8 mouse cellular contexts compared by ENCODE assay signal in the genomic region with DNA sequence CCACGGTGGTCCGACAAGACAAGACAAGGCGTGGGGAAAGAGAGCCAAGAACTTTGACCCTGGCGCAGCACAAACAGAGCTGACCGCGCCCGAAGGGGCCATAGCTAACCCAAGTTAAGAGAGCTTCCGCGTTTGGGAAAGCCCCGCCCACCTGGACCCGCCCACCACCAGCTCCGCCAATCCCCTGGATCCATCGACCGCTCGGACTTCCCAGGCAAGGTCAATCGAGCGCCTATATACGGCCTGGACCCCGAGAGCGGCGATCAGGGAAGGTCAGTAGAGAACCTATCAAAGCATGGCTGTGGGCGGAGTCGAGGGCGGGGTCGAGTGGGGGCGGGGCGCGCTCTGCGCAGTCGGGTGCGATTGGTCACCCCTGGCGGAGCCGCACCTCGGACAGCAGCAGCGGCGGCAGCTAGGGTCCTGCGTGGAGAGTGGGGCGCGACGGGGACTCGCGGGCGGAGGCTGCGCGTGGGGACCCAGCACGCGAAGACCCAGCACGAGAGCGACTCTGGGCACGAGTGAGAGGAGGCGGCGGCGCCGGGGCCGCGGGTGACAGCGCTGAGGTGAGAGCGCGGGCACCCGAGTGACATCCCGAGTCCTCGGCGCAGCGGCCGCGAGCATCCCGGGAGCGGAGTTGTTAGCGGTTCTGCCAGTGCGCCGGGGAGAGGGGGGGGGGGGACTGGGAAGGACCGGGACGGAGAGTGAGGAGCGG. TPM values are rescaled to one million over a fixed set of nuclear protein-coding genes. Genes with fewer than 3 reads are reported as not detected.
A peak's percentile ranks its signal among the peaks of the same experiment; 100 is the strongest.
DNase-seq lines count a peak whose midpoint lies in the region; ATAC-seq and TF ChIP-seq lines count a peak whose summit lies in the region.

A gene (plus strand): TSS at position 353 of the 712 bp plus-strand sequence.

- ATAC-seq in cerebellum, adult (ENCODE audit: insufficient number of reproducible peaks, low FRiP score, low TSS enrichment) = peak; percentile 85
- peak; percentile 92 for ATAC-seq in forebrain, embryonic 13.5 days
- peak; percentile 80 for ATAC-seq in liver, postnatal 0 days
- peak; percentile 87 for ATAC-seq in neural tube, embryonic 14.5 days (ENCODE audit: low read depth)

- peak within 1 kb of the TSS; percentile 92 for H3K4me2 ChIP-seq in forebrain, embryonic 13.5 days
- peak within 1 kb of the TSS; percentile 88 for H3K4me2 ChIP-seq in liver, postnatal 0 days (ENCODE audit: low read depth, low read length)
- peak within 1 kb of the TSS; percentile 87 for H3K4me2 ChIP-seq in neural tube, embryonic 14.5 days (ENCODE audit: low read depth, low read length)

- TF ChIP-seq EP300 in ES-Bruce4 (IDR thresholded peaks at IDR 0.05; ENCODE audit: insufficient read depth, low read depth, low read length) = 0 out of 2 replicates have a peak, but pooled peaks have one; percentile 23
- peak; percentile 72; the same call in 1 of the 2 replicates for TF ChIP-seq EP300 in liver, postnatal 0 days (IDR thresholded peaks at IDR 0.05; ENCODE audit: low read depth)

- no peaks in the 10 kb centered on the region for H3K9me3 ChIP-seq in ES-Bruce4 (replicated peaks; ENCODE audit: control insufficient read depth, insufficient read depth, low read length, poor library complexity, severe bottlenecking)
- H3K9me3 ChIP-seq in forebrain, embryonic 13.5 days (replicated peaks) = no peaks in the 10 kb centered on the region
- H3K9me3 ChIP-seq in liver, postnatal 0 days (ENCODE audit: low read length) = no peaks in the 10 kb centered on the region
- H3K9me3 ChIP-seq in neural tube, embryonic 14.5 days (ENCODE audit: control insufficient read depth, low read length) = no peaks in the 10 kb centered on the region

- DNase-seq in heart, postnatal 10 days = peak; percentile 100
- peak; percentile 88 for DNase-seq in large intestine, adult 2 months (ENCODE audit: low read depth, low spot score)
- DNase-seq in liver, postnatal 0 days = peak; percentile 100
- DNase-seq in testis, postnatal 10 days (ENCODE audit: low spot score) = peak; percentile 100

- no peak for TF ChIP-seq CTCF in ES-Bruce4 (IDR thresholded peaks at IDR 0.05; ENCODE audit: low read depth, low read length)
- peak; percentile 16; the same call in 1 of the 2 replicates for TF ChIP-seq CTCF in liver, postnatal 0 days (IDR thresholded peaks at IDR 0.05; ENCODE audit: low read depth)

- H3K27me3 ChIP-seq in ES-Bruce4 (ENCODE audit: control insufficient read depth, insufficient read depth, low read length, poor library complexity, severe bottlenecking) = no peaks in the 10 kb centered on the region
- peaks cover 8% of the 10 kb centered on the region; the same call in 1 of the 2 replicates for H3K27me3 ChIP-seq in forebrain, embryonic 13.5 days
- no peaks in the 10 kb centered on the region for H3K27me3 ChIP-seq in liver, postnatal 0 days (ENCODE audit: insufficient read depth, low read length)
- H3K27me3 ChIP-seq in neural tube, embryonic 14.5 days (ENCODE audit: control insufficient read depth, insufficient read depth, low read length) = no peaks in the 10 kb centered on the region

- no peaks in the 10 kb centered on the region for H3K4me1 ChIP-seq in ES-Bruce4 (ENCODE audit: control insufficient read depth, insufficient read depth, low read length)
- peaks cover 26% of the 10 kb centered on the region for H3K4me1 ChIP-seq in forebrain, embryonic 13.5 days
- peaks cover 32% of the 10 kb centered on the region for H3K4me1 ChIP-seq in liver, postnatal 0 days (ENCODE audit: insufficient read depth)
- peaks cover 8% of the 10 kb centered on the region for H3K4me1 ChIP-seq in neural tube, embryonic 14.5 days (ENCODE audit: control insufficient read depth, insufficient read depth, low read length)

- WGBS in forebrain, embryonic 13.5 days = under 1% methylated on average over 66 of the region's 74 CpGs
- 1% methylated on average over 74 of the region's 74 CpGs for WGBS in large intestine, adult 2 months
- WGBS in liver, postnatal 0 days (ENCODE audit: insufficient replicate concordance) = under 1% methylated on average over 56 of the region's 74 CpGs
- under 1% methylated on average over 73 of the region's 74 CpGs for WGBS in neural tube, embryonic 14.5 days

- no peaks in the 10 kb centered on the region for H3K36me3 ChIP-seq in ES-Bruce4 (ENCODE audit: control insufficient read depth, insufficient read depth, low read length, poor library complexity, severe bottlenecking)
- no peaks in the 10 kb centered on the region for H3K36me3 ChIP-seq in forebrain, embryonic 13.5 days (ENCODE audit: poor library complexity, severe bottlenecking)
- peaks cover 6% of the 10 kb centered on the region; the same call in 1 of the 2 replicates for H3K36me3 ChIP-seq in liver, postnatal 0 days (replicated peaks; ENCODE audit: insufficient read depth, low read length)
- no peaks in the 10 kb centered on the region for H3K36me3 ChIP-seq in neural tube, embryonic 14.5 days (ENCODE audit: control insufficient read depth, insufficient read depth, low read length)

- intact Hi-C loops in heart, postnatal 10 days (cut with DNase I) = loop anchor here (5.0 to 10.0 kb wide), 6 partner anchors 87 to 287 kb away; a partner anchor contains a TSS

- H3K4me3 ChIP-seq in ES-Bruce4 (ENCODE audit: low read depth, low read length) = peak within 1 kb of the TSS; percentile 91
- peak within 1 kb of the TSS; percentile 72 for H3K4me3 ChIP-seq in forebrain, embryonic 13.5 days
- H3K4me3 ChIP-seq in liver, postnatal 0 days (ENCODE audit: low read depth, low read length) = peak within 1 kb of the TSS; percentile 81
- peak within 1 kb of the TSS; percentile 75 for H3K4me3 ChIP-seq in neural tube, embryonic 14.5 days (ENCODE audit: low read depth, low read length)

- no peak within 1 kb of the TSS for H3K27ac ChIP-seq in ES-Bruce4 (ENCODE audit: insufficient read depth, low read length)
- no peak within 1 kb of the TSS for H3K27ac ChIP-seq in forebrain, embryonic 13.5 days
- peak within 1 kb of the TSS; percentile 97 for H3K27ac ChIP-seq in liver, postnatal 0 days (ENCODE audit: low read depth)
- no peak within 1 kb of the TSS for H3K27ac ChIP-seq in neural tube, embryonic 14.5 days (ENCODE audit: low read depth, low read length)

- TF ChIP-seq POLR2A in ES-Bruce4 (IDR thresholded peaks at IDR 0.05; ENCODE audit: insufficient read depth, low read length) = peak; percentile 69

- H3K9ac ChIP-seq in ES-Bruce4 (ENCODE audit: low read depth, poor library complexity, severe bottlenecking) = peak within 1 kb of the TSS; percentile 67
- H3K9ac ChIP-seq in forebrain, embryonic 13.5 days = peak within 1 kb of the TSS; percentile 70
- H3K9ac ChIP-seq in liver, postnatal 0 days (replicated peaks) = peak within 1 kb of the TSS; percentile 84
- H3K9ac ChIP-seq in neural tube, embryonic 14.5 days (replicated peaks; ENCODE audit: low read depth, low read length) = peak within 1 kb of the TSS; percentile 68

RNA-seq across cellular contexts. Expression of the gene that starts here (rescaled TPM):
- 23.1 and 27.3 TPM in 2 replicates for polyA plus RNA-seq in ES-Bruce4 (2011; ENCODE audit: insufficient read depth, insufficient read length, low read depth, missing spikeins)
- 29.8 and 30.7 TPM in 2 replicates for polyA plus RNA-seq in forebrain, embryonic 13.5 days (2015; fragmentation: Nextera tagmentation; extraction: Ambion mirVana)
- total RNA-seq in heart, postnatal 10 days (2021) = 1 to 10 TPM; 9.4 to 10.0 TPM
- polyA plus RNA-seq in large intestine, adult 2 months (2012; rRNA removed) = 18.1 and 37.8 TPM in 2 replicates
- polyA plus RNA-seq in liver, postnatal 0 days (2015; fragmentation: Nextera tagmentation; extraction: Ambion mirVana) = 40.5 and 41.9 TPM in 2 replicates
- 58.9 and 62.5 TPM in 2 replicates for polyA plus RNA-seq in neural tube, embryonic 14.5 days (2014; fragmentation: Nextera tagmentation; extraction: Ambion mirVana)
